In the genomic region with DNA sequence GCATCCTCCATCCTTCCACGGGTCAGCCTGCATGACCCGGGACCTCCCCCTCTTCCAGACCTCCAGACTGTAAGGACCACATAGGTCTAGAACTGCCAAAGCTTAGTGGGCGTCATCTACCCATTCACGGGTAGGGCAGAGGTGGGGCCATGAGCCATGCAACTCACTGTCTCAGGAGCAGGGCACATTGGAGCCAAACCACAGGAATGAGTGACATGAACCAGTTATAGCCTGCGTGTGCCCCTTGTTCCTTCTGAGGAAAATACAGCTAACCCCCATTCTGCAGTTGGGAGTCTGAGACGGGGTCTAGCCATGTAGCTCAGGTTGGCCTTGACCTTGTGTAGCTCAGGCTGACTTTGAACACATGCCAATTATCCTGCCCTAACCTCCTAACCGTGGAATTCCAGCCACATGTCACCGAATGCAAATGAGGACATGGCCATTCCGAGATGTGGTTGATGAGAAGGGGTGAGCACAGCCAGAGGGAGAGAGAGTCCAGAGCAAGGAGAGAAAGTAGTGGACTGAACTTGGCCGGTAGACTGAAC, we compare ENCODE assay signal across 15 mouse cellular contexts. TPM values are rescaled to one million over a fixed set of nuclear protein-coding genes. Genes with fewer than 3 reads are reported as not detected.
"Had no signal": no experiment of that assay in that cellular context is flagged by ENCODE, and none has a peak within 500 bp of the region (broad histone marks: within the 10 kb centered on the region; RNA-seq: fewer than 3 reads in every experiment).

No protein-coding gene starts in this region.

- H3K27me3 ChIP-seq: limb, embryonic 15.5 days; midbrain, embryonic 15.5 days; stomach, embryonic 15.5 days had no signal

- ATAC-seq: liver, embryonic 12.5 days; midbrain, embryonic 15.5 days had no signal

- DNase-seq: kidney, postnatal 14 days; layer of hippocampus, adult 9-11 months; layer of hippocampus, postnatal 36 days; lung, embryonic 14.5 days; lung, postnatal 10 days; lung, postnatal 4 days; right cerebral cortex, postnatal 14 days; thymus, adult 2 months; thymus, postnatal 25 days had no signal

- H3K36me3 ChIP-seq: liver, embryonic 12.5 days; stomach, embryonic 15.5 days had no signal

- H3K4me1 ChIP-seq: midbrain, embryonic 15.5 days; stomach, embryonic 15.5 days had no signal

- H3K4me3 ChIP-seq: limb, embryonic 15.5 days; liver, embryonic 12.5 days; midbrain, embryonic 10.5 days; midbrain, embryonic 15.5 days; stomach, embryonic 15.5 days had no signal

- H3K27ac ChIP-seq: limb, embryonic 15.5 days; liver, embryonic 12.5 days; midbrain, embryonic 15.5 days; stomach, embryonic 15.5 days had no signal

RNA-seq across cellular contexts. Expression of gene Bik, which starts 45.4 kb away (rescaled TPM):
- total RNA-seq: left cerebral cortex, postnatal 25 days had no signal
